Mouse (Mus musculus) heart, embryonic 14.5 days (tissue): ENCODE measurements around the gene Pcolce. TPM values are rescaled to one million over a fixed set of nuclear protein-coding genes. Genes with fewer than 3 reads are reported as not detected.

Source experiments
- ATAC-seq: fragments of 200-750 bp; cut with Nextera tagmentation; 2 replicates; pipeline ENCODE4 v1.8.0; 2017; ENCODE audit warnings: low read depth, moderate TSS enrichment; ENCODE audit not compliant: insufficient number of reproducible peaks, insufficient read depth, low FRiP score
- H3K27ac ChIP-seq, 2 experiments: fragments of 200-500 bp in 1 of 2; fragments of 300-500 bp in 1 of 2; sonication (generic) in 1 of 2; replicated peaks in 1 of 2; 2 replicates each; pipeline ENCODE4 v1.5.1; 2012 to 2014; ENCODE audit warnings: low read depth in 2 of 2, low read length in 2 of 2, control low read depth in 1 of 2, mild to moderate bottlenecking in 1 of 2, mixed read lengths in 1 of 2; ENCODE audit not compliant: control insufficient read depth in 1 of 2, insufficient read depth in 1 of 2
- H3K27me3 ChIP-seq: fragments of 300-500 bp; sonication (generic); 2 replicates; pipeline ENCODE4 v1.6.1; 2014; ENCODE audit warnings: mild to moderate bottlenecking, low read length, control low read depth; ENCODE audit not compliant: control insufficient read depth, insufficient read depth
- H3K36me3 ChIP-seq: fragments of 300-500 bp; sonication (generic); 2 replicates; pipeline ENCODE4 v1.6.1; 2014; ENCODE audit warnings: mild to moderate bottlenecking, control low read depth, low read length, mixed read lengths; ENCODE audit not compliant: control insufficient read depth, insufficient read depth
- H3K4me1 ChIP-seq, 2 experiments: fragments of 200-500 bp in 1 of 2; fragments of 300-500 bp in 1 of 2; sonication (generic) in 1 of 2; 2 replicates each; pipeline ENCODE4 v1.6.1; 2012 to 2014; ENCODE audit warnings: low read length in 2 of 2, control low read depth in 1 of 2, mixed read lengths in 1 of 2; ENCODE audit not compliant: control insufficient read depth in 2 of 2, insufficient read depth in 2 of 2
- H3K4me2 ChIP-seq: fragments of 300-500 bp; sonication (generic); 2 replicates; pipeline ENCODE4 v1.6.1; 2014; ENCODE audit warnings: mild to moderate bottlenecking, low read length
- H3K4me3 ChIP-seq, 2 experiments: fragments of 200-500 bp in 1 of 2; fragments of 300-500 bp in 1 of 2; sonication (generic) in 1 of 2; 2 replicates each; pipeline ENCODE4 v1.5.1; 2012 to 2014; ENCODE audit warnings: low read length in 2 of 2, mild to moderate bottlenecking in 2 of 2, control low read depth in 1 of 2, low read depth in 1 of 2, moderate library complexity in 1 of 2; ENCODE audit not compliant: control insufficient read depth in 1 of 2, insufficient read depth in 1 of 2
- H3K9ac ChIP-seq: fragments of 300-500 bp; sonication (generic); 2 replicates; pipeline ENCODE4 v1.6.1; 2014; ENCODE audit warnings: mild to moderate bottlenecking, low read length
- H3K9me3 ChIP-seq: fragments of 300-500 bp; sonication (generic); 2 replicates; pipeline ENCODE4 v1.6.1; 2016; ENCODE audit warnings: low read length, control low read depth; ENCODE audit not compliant: control insufficient read depth
- WGBS: fragments of 180-500 bp; shearing (Covaris S2); extraction: QIAGEN DNeasy Blood & Tissue Kit; methylation state at CpG from one replicate; pipeline ENCODE4 v1.1.7; 2014; 5-methylcytosine and 5-hydroxymethylcytosine counted together
- polyA plus RNA-seq: library from polyadenylated mRNA; unstranded; fragments of >200 nt; fragmentation: Nextera tagmentation; extraction: Ambion mirVana; gene quantifications from 2 replicates; pipeline ENCODE4 v1.2.1, GENCODE M21; 2014

Pcolce gene
- polyA plus RNA-seq, 1 experiment from 2014 or later, result 123 TPM

DNA sequence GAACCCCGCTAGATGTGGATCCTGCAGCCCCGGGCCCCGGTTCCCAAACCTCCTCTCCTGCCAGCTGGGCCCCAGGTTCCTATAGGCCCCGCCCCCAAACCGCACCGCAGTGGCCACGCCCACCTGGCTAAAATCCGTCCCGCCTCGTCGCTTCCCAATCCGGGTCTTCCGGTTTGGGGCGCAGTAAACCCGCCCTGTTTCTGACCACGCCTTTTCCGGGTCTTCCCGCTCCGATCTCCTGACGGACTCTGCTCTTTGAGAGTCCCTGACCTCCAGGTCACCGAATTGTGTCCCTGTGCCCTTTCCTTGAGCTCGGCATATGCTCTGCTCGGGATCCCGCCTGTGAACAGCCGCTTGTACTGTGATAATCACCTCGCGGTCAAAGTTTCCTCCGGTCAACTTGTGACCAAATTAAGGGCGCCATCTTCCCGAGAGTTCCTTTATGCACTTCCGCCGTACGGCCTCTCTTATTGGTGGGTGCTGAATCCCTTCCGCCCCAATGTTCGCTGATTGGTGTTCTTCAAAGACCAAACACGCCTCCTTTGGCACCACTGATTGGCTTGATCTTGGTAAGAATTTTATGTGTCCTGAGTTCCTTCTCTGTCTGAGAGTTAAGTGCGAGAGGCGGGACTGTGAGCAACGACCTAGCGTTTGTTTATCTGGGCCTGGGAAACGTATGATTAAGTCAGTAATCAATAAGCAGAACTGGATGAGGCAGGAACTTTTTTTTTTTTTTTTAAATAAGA lies 12.8 kb downstream of the Pcolce start, which contains the start of gene Mospd3:
Gene Mospd3, minus strand, starts transcription at position 440 of the 746 bp plus-strand sequence.
- H3K9ac ChIP-seq, result peak within 1 kb of the TSS; percentile 91
- peak within 1 kb of the TSS; percentile 96 for H3K4me2 ChIP-seq
- H3K4me1 ChIP-seq, result peaks cover 9 to 20% of the 10 kb centered on the region in 2 experiments
- peak within 1 kb of the TSS; percentile 88 to 89 for H3K27ac ChIP-seq
- peak within 1 kb of the TSS; percentile 75 to 80 for H3K4me3 ChIP-seq
- ATAC-seq, result peak; percentile 93
- under 1% methylated on average over 41 of the region's 41 CpGs for WGBS
- H3K9me3 ChIP-seq, result no peaks in the 10 kb centered on the region
- no peaks in the 10 kb centered on the region for H3K27me3 ChIP-seq
- H3K36me3 ChIP-seq, result peaks cover 24% of the 10 kb centered on the region

DNA sequence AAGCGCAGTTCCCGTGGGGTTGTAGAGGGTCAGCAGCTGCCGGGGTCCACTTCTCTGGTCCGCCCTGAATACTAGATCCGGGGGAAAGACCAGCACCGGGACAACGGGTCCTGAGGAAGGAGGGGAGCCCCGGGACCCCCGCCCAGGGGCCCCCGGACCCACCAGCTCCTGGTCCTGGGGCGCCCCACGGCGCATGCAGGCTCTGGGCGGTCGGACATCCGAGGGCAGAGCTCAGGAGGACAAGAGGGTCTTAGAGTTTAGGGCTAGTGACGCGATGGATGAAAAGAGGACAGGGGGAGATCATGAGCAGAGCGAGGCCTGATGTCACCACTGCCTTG lies 13.3 kb downstream of the Pcolce start:
- WGBS, result 1% methylated on average over 19 of the region's 19 CpGs

DNA sequence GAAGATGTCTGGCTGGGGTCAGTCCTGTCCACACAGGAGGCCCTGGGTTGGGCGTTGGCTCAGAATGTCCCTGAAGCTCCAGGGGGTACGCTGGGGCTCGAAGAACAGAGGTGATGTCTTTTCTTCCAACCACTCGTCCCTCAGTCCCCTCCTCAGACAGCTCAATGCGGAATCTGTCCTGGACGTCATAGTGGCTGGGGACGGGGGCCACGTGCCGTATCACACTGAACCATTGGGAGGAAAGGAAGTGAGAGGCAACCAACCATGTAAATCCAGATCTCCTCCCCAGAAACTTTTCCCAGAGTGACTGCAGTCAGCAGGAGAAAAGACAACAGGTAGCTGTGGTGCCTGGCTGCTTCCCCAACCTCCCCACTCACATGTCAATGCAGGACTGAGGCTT lies 14.0 kb downstream of the Pcolce start:
- Histone ChIP-seq H3K27me3 (no peaks in the 10 kb centered on the region), H3K9ac (peak overlapping the region; percentile 91), H3K4me1 (peaks cover 9 to 20% of the 10 kb centered on the region in 2 experiments), H3K9me3 (no peaks in the 10 kb centered on the region), H3K27ac (no peak overlapping the region), H3K4me3 (peak overlapping the region; percentile 75 to 80), H3K36me3 (peaks cover 14% of the 10 kb centered on the region; the same call in 1 of the 2 replicates), H3K4me2 (peak overlapping the region; percentile 96)
- ATAC-seq, result no peak
- 62% methylated on average over 9 of the region's 9 CpGs for WGBS

More for the DNA sequence above, 13.3 kb downstream of the Pcolce start:
- Histone ChIP-seq H3K9me3 (no peaks in the 10 kb centered on the region), H3K9ac (peak overlapping the region; percentile 91), H3K4me2 (peak overlapping the region; percentile 96), H3K27me3 (no peaks in the 10 kb centered on the region), H3K36me3 (peaks cover 19% of the 10 kb centered on the region), H3K4me3 (peak overlapping the region; percentile 75 to 80), H3K4me1 (peaks cover 9 to 20% of the 10 kb centered on the region in 2 experiments), H3K27ac (peak overlapping the region in 1 of 2 experiments; percentile 20; a peak in 1 of 4 replicates)
- peak; percentile 55 for ATAC-seq

DNA sequence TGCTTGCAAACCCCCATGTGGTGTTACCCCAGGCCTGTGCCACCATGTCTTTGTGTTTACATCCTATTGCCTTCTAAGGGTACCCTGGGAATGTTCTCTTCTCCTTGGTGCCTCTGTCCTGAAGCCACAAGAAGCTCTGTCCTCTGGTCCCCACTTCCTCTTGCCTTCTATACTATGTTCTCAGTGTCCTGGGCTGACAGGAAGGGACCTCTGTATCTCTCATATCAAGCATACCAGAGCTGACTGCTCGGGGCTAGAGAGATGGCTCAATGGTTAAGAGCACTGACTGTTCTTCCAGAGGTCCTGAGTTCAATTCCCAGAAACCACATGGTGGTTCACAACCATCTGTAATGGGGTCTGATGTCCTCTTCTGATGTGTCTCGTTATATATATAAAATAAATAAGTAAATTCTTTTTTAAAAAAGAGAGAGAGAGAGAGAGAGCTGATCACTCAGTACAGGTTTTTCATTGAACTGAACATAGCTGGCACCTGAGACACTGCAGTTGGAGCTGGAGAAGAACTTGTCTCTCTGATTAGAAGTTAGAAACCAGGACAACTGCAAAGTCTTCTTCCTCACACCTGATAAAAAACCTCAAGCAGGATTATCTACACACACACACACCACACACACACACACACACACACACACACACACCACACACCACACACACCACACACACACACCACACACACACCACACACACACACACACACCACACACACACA lies 15.3 kb downstream of the Pcolce start:
- ATAC-seq, result no peak
- H3K9me3 ChIP-seq, result no peaks in the 10 kb centered on the region
- no peak overlapping the region for H3K4me3 ChIP-seq
- H3K27me3 ChIP-seq, result no peaks in the 10 kb centered on the region
- WGBS, result 59% methylated on average over 2 of the region's 2 CpGs
- H3K4me1 ChIP-seq, result peaks cover 9 to 20% of the 10 kb centered on the region in 2 experiments
- peaks cover 7% of the 10 kb centered on the region; the same call in 1 of the 2 replicates for H3K36me3 ChIP-seq
- H3K9ac ChIP-seq, result no peak overlapping the region
- H3K27ac ChIP-seq, result no peak overlapping the region
- H3K4me2 ChIP-seq, result no peak overlapping the region

DNA sequence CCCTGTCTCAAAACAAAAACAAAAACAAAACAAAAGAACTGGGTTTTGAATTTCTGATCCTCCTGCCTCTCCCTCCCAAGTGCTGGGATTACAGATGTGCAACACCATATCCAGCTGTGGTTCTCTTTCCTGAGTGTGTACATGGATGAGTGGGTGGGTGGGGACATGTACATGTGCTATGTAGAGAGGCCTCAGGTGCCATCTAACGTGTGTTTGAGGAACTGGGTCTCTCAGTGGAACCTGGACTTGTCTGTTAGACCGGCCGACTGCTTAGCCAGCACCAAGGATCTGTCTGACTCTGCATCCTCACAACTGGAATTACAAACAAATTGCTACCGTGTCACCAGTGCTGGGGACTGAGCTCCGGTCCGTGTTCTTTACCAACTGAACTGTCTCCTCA lies 16.0 kb downstream of the Pcolce start:
- H3K27me3 ChIP-seq, result no peaks in the 10 kb centered on the region
- no peak overlapping the region for H3K9ac ChIP-seq
- peaks cover 8 to 14% of the 10 kb centered on the region in 2 experiments for H3K4me1 ChIP-seq
- no peak for ATAC-seq
- no peak overlapping the region for H3K4me3 ChIP-seq
- no peak overlapping the region for H3K4me2 ChIP-seq
- H3K27ac ChIP-seq, result no peak overlapping the region
- H3K36me3 ChIP-seq, result peaks cover 7% of the 10 kb centered on the region; the same call in 1 of the 2 replicates
- WGBS, result 94% methylated on average over 6 of the region's 6 CpGs
- no peaks in the 10 kb centered on the region for H3K9me3 ChIP-seq

DNA sequence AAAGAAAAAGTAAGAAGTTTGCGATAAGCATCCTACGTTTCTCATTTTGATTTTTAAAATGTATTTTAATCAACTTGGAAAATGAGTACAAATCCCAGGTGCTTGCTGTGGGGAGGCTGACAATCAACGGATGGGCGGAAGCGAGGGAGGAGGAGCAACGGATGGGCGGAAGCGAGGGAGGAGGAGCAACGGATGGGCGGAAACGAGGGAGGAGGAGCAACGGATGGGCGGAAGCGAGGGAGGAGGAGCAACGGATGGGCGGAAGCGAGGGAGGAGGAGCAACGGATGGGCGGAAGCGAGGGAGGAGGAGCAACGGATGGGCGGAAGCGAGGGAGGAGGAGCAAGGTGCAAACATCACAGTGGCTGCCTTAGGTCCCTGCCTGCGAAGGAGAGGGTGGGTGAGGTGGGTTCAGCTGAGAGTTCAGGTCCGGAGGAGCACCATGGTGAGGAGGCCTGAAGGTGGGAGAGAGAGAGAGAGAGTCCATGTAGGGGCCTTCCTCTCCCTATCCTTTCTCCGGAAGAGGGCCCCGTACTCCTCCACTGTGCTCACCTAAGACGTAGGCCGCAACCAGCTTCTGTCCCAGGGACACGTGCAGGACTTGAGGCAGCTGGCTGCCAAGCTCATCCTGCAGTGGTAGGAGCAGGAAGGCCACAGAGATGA lies 16.9 kb downstream of the Pcolce start:
- H3K4me1 ChIP-seq, result peaks cover 5 to 10% of the 10 kb centered on the region in 2 experiments
- H3K27ac ChIP-seq, result no peak overlapping the region
- no peak overlapping the region for H3K4me2 ChIP-seq
- H3K36me3 ChIP-seq, result peaks cover 7% of the 10 kb centered on the region; the same call in 1 of the 2 replicates
- no peak for ATAC-seq
- no peak overlapping the region for H3K9ac ChIP-seq
- H3K27me3 ChIP-seq, result no peaks in the 10 kb centered on the region
- 38% methylated on average over 28 of the region's 30 CpGs for WGBS
- no peaks in the 10 kb centered on the region for H3K9me3 ChIP-seq
- H3K4me3 ChIP-seq, result no peak overlapping the region

DNA sequence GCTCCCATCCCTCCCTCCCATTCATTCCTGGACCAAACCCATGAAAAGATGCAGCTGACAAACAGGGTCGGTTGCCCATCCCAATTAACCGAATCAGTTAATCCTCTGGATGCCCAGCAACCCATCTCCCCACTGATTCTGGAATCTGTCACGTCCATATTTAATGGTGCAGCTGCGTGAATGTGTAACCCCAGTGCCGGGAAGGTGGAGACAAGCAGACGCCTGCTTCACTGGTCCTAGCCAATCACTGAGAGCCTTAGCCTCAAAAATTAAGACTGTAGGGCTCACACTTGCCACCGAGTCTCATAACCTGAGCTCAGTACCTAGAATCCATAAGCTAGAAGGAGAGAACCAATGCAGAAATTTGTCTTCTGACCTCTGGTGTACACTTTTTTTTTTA lies 17.7 kb downstream of the Pcolce start:
- Histone ChIP-seq H3K36me3 (peaks cover 7% of the 10 kb centered on the region; the same call in 1 of the 2 replicates), H3K9ac (no peak overlapping the region), H3K4me2 (no peak overlapping the region), H3K4me3 (no peak overlapping the region), H3K27me3 (no peaks in the 10 kb centered on the region), H3K4me1 (peaks cover 5 to 10% of the 10 kb centered on the region in 2 experiments), H3K27ac (no peak overlapping the region), H3K9me3 (no peaks in the 10 kb centered on the region)
- 85% methylated on average over 7 of the region's 7 CpGs for WGBS
- ATAC-seq, result no peak
